Mouse (Mus musculus) midbrain, embryonic 16.5 days (tissue): ENCODE data around the gene Gm48551. TPM values are rescaled to one million over a fixed set of nuclear protein-coding genes. Genes with fewer than 3 reads are reported as not detected.
A peak's percentile ranks its signal among the peaks of the same experiment; 100 is the strongest.

Experiments used
- ATAC-seq: fragments of 200-750 bp; cut with Nextera tagmentation; 2 replicates; pipeline ENCODE4 v1.8.0; 2017; ENCODE audit warnings: moderate TSS enrichment
- H3K27ac ChIP-seq: fragments of 300-500 bp; sonication (generic); 2 replicates; pipeline ENCODE4 v1.5.1; 2014; ENCODE audit warnings: mild to moderate bottlenecking, low read length, mixed read lengths
- H3K27me3 ChIP-seq: fragments of 300-500 bp; sonication (generic); 2 replicates; pipeline ENCODE4 v1.6.1; 2014; ENCODE audit warnings: low read depth, low read length, mixed read lengths; ENCODE audit not compliant: control insufficient read depth, insufficient read depth
- H3K36me3 ChIP-seq: fragments of 300-500 bp; sonication (generic); 2 replicates; pipeline ENCODE4 v1.6.1; 2014; ENCODE audit warnings: mild to moderate bottlenecking, low read length, moderate library complexity, mixed read lengths; ENCODE audit not compliant: control insufficient read depth, insufficient read depth
- H3K4me1 ChIP-seq: fragments of 300-500 bp; sonication (generic); 2 replicates; pipeline ENCODE4 v1.6.1; 2014; ENCODE audit warnings: mild to moderate bottlenecking, low read length, mixed read lengths; ENCODE audit not compliant: control insufficient read depth, insufficient read depth
- H3K4me2 ChIP-seq: fragments of 300-500 bp; sonication (generic); 2 replicates; pipeline ENCODE4 v1.6.1; 2014; ENCODE audit warnings: mild to moderate bottlenecking, low read length, mixed read lengths
- H3K4me3 ChIP-seq: fragments of 300-500 bp; sonication (generic); 2 replicates; pipeline ENCODE4 v1.5.1; 2014; ENCODE audit warnings: low read depth, mild to moderate bottlenecking, low read length, moderate library complexity, mixed read lengths
- H3K9ac ChIP-seq: fragments of 300-500 bp; sonication (generic); 2 replicates; pipeline ENCODE4 v1.6.1; 2014; ENCODE audit warnings: low read depth, low read length, mixed read lengths
- H3K9me3 ChIP-seq: fragments of 300-500 bp; sonication (generic); replicated peaks from 2 replicates; pipeline ENCODE4 v1.6.1; 2014; ENCODE audit warnings: mild to moderate bottlenecking, low read length, mixed read lengths; ENCODE audit not compliant: control insufficient read depth, poor library complexity, severe bottlenecking
- WGBS: fragments of 180-500 bp; shearing (Covaris S2); extraction: QIAGEN DNeasy Blood & Tissue Kit; methylation state at CpG from one replicate; pipeline ENCODE4 v1.1.7; 2014; 5-methylcytosine and 5-hydroxymethylcytosine counted together
- polyA plus RNA-seq: library from polyadenylated mRNA; unstranded; fragments of >200 nt; fragmentation: Nextera tagmentation; extraction: Ambion mirVana; gene quantifications from 2 replicates; pipeline ENCODE4 v1.2.1, GENCODE M21; 2015

Gm48551 gene
- polyA plus RNA-seq, 1 experiment from 2014 or later: 6.1 TPM

DNA sequence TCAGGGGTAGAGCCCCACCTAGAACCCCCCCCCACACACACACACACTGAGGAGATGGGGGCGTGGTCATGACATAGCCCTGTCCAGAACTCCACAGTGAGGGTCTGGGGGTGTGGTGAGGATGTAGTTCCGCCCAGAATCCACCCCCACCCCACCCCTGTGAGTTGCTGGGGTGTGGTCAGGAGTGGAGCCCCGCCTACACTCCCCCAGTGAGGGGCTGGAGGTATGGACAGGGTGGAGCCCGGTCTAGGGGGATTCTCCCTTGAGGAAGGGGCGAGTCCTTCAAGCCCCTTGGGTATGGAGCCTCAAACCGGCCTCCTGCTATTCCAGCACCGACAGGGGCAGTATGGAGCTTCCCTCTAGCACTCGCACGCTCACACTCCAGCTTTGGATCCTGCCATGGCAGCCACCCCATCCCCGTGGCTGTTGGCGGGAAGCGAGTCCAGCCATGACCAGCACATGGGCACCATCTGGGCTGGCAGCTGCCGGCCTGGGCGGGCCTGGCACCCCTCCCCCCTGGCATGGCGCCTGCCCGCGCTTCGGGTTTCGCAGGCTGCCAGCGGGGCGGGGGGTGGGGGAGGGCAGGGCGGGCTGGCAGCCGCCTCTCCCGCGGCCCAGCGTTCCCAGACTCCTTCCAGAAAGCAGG, 32.4 kb downstream of the Gm48551 start:
- Histone ChIP-seq H3K27ac (peak overlapping the region; percentile 41), H3K27me3 (no peaks in the 10 kb centered on the region), H3K4me2 (peak overlapping the region; percentile 51), H3K9me3 (no peaks in the 10 kb centered on the region), H3K36me3 (peaks cover 7% of the 10 kb centered on the region; the same call in 1 of the 2 replicates), H3K4me1 (peaks cover 17% of the 10 kb centered on the region), H3K4me3 (peak overlapping the region; percentile 22), H3K9ac (peak overlapping the region; percentile 50)
- peak; percentile 78 for ATAC-seq
- 3% methylated on average over 22 of the region's 26 CpGs for WGBS

DNA sequence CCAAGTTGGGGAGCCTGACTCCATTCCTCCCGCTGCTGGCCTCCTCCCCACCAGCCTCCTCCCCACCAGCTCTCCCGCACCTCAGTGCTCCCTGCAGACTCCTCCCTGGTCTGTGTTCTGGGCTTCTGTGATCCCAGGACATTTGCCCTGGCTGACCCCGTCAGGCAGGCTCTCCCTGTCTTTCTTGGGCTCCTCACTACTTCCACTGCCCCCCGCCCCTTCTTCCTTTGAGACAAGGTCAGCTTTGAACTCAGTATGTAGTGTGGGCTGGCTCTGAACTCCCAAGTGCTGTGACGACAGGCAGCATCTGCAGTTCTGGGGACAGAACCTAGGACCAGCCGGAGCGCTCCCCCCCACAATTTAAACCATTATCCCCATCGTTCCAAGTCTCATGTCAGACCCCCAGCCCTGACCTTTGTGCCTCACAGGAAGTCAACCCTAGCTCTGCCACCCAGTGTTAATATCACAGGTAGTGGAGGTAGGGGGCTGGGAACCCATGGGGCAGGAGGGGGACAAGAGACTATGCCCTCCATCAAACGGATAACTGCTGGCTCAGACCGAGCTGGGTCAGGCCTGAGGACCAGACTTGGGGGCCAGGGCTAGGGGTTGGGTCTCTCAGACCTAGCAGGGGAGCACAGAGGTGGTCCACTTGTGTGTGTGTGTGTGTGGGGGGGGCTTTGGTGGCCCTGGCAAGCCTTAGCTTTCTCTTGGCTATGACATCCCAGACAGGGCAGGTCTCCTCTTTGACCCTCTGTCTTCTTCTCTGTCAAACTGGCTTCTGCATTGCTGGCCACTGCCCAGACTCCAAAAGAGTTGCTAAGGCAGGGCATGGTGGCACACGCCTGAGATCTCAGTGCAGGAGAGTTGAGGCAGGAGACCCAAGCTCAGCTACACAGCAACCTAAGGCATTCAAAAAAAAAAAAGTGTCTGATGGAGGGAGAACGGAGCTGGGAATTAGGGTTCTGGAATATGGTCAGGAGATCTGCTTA, 33.3 kb downstream of the Gm48551 start:
- Histone ChIP-seq H3K9ac (peak overlapping the region; percentile 50), H3K27me3 (no peaks in the 10 kb centered on the region), H3K4me3 (peak overlapping the region; percentile 22), H3K9me3 (no peaks in the 10 kb centered on the region), H3K27ac (peak overlapping the region; percentile 33), H3K36me3 (peaks cover 7% of the 10 kb centered on the region; the same call in 1 of the 2 replicates), H3K4me2 (peak overlapping the region; percentile 51), H3K4me1 (peaks cover 16% of the 10 kb centered on the region)
- 49% methylated on average over 12 of the region's 12 CpGs for WGBS
- no peak; the same call in 1 of the 2 replicates for ATAC-seq

DNA sequence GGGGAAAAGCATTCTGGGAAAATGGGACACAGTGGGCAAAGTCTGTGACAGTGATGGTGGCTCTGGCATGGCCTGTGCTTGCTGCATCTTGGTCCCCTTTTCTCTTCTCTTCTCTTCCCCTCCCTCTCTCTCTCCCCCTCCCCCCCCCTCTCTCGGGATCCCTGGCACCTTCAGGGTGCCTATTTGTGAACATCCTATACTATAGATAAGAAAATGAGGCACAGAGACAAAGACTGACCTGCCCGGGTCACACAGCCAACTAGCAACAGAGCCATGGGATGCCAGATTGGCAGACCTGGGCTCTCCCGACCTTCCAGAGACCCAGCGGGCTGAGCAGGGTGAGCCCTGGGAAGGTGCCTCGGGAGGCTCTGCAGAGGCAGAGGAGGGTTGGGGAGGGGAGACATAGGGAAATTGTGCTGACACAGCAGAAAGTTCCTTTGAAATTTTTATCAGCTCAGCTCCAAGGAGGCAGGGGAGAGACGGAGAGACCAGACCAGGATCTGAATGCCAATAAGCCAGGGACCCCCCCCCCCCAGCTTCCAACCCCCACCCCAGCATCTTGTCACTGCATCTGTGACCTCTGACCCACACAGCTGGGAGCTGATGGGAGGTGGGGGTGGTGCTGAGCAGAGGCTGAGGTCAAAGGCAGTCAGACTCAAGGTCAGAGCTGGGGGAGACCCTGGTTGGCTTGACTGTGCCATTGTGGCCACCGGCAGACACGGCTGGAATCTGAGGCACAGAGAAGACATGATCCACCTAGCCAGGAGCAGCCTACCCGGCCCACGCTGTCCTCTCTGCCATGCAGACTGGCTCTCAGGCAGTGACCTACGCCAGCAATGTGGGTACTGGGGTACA, 34.2 kb downstream of the Gm48551 start:
- no peaks in the 10 kb centered on the region for H3K27me3 ChIP-seq
- H3K4me1 ChIP-seq: peaks cover 16% of the 10 kb centered on the region
- no peak overlapping the region for H3K27ac ChIP-seq
- WGBS: 45% methylated on average over 11 of the region's 11 CpGs
- H3K9ac ChIP-seq: no peak overlapping the region
- H3K4me3 ChIP-seq: no peak overlapping the region
- ATAC-seq: no peak
- H3K36me3 ChIP-seq: peaks cover 7% of the 10 kb centered on the region; the same call in 1 of the 2 replicates
- no peak overlapping the region for H3K4me2 ChIP-seq
- H3K9me3 ChIP-seq: no peaks in the 10 kb centered on the region

DNA sequence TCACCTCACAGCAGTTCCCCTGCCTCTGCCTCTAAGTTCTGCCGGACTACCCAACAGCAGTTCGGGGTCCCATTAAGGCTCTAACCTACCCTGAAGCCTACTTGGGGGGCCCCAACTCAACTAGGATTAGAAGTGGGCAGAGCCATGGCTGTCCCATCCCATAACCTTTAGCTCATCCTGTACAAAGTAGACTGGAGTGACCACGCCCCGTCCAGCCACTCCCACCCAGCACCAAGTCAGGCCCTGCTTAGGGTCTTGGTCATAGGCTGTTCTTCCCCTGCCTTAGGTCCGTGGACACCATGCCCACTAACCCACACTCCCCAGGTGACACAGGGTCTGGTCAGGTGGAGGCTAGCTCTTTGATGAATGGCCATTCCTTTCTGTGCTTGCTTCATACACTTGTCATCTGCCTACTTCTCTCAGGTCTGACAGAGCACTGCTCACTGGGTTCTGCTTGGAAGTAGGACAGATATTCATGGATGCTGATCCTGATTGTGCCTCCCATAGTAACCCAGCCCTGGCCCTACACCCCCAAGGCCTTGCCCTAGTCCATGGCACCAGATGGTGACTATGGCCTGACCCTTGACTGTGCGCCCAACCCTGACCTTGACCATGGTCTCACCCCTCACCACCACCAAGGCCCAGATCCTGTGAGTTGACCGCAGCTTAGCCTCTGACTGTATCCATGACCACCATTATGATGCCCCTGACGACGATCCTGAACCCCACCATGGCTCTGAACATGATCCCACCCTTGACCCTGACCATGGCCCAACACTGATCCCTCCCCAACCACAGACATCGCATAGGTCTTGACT, 35.1 kb downstream of the Gm48551 start:
- Histone ChIP-seq H3K27ac (no peak overlapping the region), H3K4me1 (peaks cover 19% of the 10 kb centered on the region)
- WGBS: 93% methylated on average over 10 of the region's 10 CpGs

DNA sequence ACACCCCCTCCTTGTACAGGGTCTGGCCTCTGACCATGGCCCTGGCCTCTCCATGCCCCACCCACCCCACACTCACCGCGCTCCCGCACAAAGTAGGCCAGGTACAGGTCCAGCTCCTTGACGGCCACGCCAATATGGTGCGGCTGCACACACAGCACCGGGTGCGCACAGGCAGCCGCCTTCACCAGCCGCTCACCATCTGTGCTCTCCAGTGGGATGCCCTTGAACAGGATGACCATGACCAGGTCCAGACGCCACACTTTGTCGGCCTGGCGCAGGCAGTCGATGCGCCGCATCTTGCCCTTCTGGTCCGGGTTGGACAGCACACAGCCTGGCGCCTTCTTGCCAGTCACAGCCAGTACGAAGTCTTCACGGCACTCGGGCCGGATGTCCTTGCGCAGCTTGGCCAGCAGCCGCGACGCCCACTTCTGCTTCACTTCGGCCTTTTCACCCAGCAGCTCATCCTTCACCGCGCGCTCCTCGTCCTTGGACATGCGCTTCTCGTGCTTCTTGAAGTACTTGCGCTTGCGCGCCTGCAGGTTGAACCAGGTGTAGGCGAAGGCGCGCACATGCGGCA, 36.0 kb downstream of the Gm48551 start:
- no peak overlapping the region for H3K4me2 ChIP-seq
- H3K9me3 ChIP-seq: no peaks in the 10 kb centered on the region
- no peak overlapping the region for H3K4me3 ChIP-seq
- peaks cover 27% of the 10 kb centered on the region for H3K4me1 ChIP-seq
- WGBS: 89% methylated on average over 40 of the region's 40 CpGs
- peaks cover 7% of the 10 kb centered on the region; the same call in 1 of the 2 replicates for H3K36me3 ChIP-seq
- no peak overlapping the region for H3K27ac ChIP-seq
- no peak overlapping the region for H3K9ac ChIP-seq
- no peak for ATAC-seq
- H3K27me3 ChIP-seq: peaks cover under 1% of the 10 kb centered on the region; the same call in 1 of the 2 replicates

More for the DNA sequence above, 35.1 kb downstream of the Gm48551 start:
- Histone ChIP-seq H3K27me3 (no peaks in the 10 kb centered on the region), H3K36me3 (peaks cover 7% of the 10 kb centered on the region; the same call in 1 of the 2 replicates), H3K9ac (no peak overlapping the region), H3K4me2 (no peak overlapping the region), H3K9me3 (no peaks in the 10 kb centered on the region), H3K4me3 (no peak overlapping the region)
- ATAC-seq: no peak

DNA sequence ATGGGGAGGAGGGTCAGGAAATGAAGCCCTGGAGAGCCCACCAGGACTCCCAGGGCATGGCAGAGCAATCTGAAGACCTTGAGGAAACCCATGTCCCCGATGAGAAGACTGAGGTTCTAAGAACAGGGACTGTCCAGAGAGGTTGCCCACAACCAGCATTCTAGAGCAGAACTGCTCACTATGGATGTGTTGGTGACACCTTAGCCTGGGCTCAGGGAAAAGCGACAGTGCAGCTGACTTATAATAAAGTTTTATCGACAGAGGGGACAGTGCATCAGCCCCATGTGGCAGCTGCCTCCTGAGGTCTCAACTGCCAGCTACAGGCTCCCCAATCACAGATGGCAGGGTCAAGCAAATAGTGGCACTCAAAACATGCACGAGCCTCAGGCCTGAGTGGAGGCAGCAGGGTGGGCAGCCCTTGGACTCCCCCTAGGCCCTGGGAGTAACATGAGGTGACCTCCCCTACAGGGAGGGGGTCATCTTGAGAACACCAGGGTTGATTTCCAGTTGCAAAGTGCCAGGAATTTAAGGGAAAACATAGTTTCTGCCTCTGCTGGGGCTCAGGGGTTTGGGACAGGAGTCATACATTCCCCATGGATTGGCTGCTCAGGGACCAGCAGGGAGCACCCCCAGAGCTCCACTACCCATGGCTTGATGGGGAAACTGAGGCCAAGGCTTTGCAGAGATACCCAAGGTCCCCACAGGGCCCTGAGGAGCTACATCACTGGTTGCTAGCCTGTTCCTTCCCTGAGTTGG, 37.0 kb downstream of the Gm48551 start:
- H3K9ac ChIP-seq: no peak overlapping the region
- peaks cover 36% of the 10 kb centered on the region for H3K4me1 ChIP-seq
- 73% methylated on average over 4 of the region's 4 CpGs for WGBS
- H3K4me2 ChIP-seq: no peak overlapping the region
- H3K36me3 ChIP-seq: peaks cover 7% of the 10 kb centered on the region; the same call in 1 of the 2 replicates
- H3K27ac ChIP-seq: no peak overlapping the region
- H3K4me3 ChIP-seq: no peak overlapping the region
- no peak for ATAC-seq
- H3K9me3 ChIP-seq: no peaks in the 10 kb centered on the region
- peaks cover 5% of the 10 kb centered on the region; the same call in 1 of the 2 replicates for H3K27me3 ChIP-seq

DNA sequence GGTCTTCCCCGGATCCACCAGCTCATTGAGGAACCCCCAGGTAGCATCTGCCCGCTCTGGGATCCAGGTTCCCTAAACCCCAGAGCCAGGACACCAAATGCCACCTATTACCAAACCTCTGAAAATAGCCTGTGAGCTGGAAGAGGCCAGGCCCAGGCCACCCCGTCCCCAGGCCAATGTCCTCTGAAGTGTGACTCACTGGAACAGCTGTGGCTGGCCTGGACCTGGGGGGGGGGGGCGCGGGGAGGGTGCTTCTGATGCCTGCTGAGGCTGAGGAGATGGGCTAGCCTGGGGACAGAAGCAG, 37.5 kb downstream of the Gm48551 start:
- Histone ChIP-seq H3K4me2 (no peak overlapping the region), H3K27ac (no peak overlapping the region), H3K9ac (no peak overlapping the region), H3K4me3 (no peak overlapping the region), H3K4me1 (peaks cover 37% of the 10 kb centered on the region), H3K9me3 (no peaks in the 10 kb centered on the region), H3K36me3 (peaks cover 7% of the 10 kb centered on the region; the same call in 1 of the 2 replicates), H3K27me3 (peaks cover 5% of the 10 kb centered on the region; the same call in 1 of the 2 replicates)
- WGBS: 79% methylated on average over 4 of the region's 5 CpGs
- no peak for ATAC-seq
